ENCODE assay signal across 20 mouse cellular contexts in the genomic region with DNA sequence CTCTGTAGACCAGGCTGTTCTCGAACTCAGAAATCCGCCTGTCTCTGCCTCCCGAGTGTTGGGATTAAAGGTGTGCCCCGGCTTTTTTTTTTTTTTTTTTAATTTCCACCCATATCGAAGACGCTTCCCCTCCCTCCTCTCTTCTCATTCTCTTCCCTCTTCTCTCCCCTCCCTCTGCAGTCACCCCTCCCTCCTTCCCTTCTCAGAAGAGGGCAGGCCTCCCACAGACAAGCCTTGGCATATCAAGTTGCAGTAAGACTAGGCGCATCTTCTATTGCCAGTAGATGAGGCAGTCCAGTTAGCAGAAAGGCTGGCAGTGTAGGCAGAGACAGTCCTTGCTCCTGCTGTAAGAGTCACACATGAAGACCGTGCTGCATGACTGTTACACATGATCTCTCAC. TPM values are rescaled to one million over a fixed set of nuclear protein-coding genes. Genes with fewer than 3 reads are reported as not detected.
"Had no signal": no experiment of that assay in that cellular context is flagged by ENCODE, and none has a peak within 500 bp of the region (broad histone marks: within the 10 kb centered on the region; RNA-seq: fewer than 3 reads in every experiment).

No protein-coding gene starts in this region.

- H3K9me3 ChIP-seq: liver, embryonic 13.5 days; midbrain, embryonic 10.5 days; midbrain, embryonic 13.5 days; neural tube, embryonic 13.5 days; stomach, embryonic 15.5 days had no signal

- H3K27me3 ChIP-seq: liver, embryonic 13.5 days; megakaryocyte, embryonic 14.5 days; midbrain, embryonic 13.5 days; neural tube, embryonic 13.5 days; stomach, embryonic 15.5 days had no signal

- H3K4me3 ChIP-seq: layer of hippocampus, adult 2 months; liver, embryonic 13.5 days; megakaryocyte, embryonic 14.5 days; midbrain, embryonic 10.5 days; midbrain, embryonic 13.5 days; myocyte; neural tube, embryonic 13.5 days; stomach, embryonic 15.5 days had no signal

- DNase-seq: kidney, adult 8-10 months; kidney, postnatal 25 days; layer of hippocampus, adult 9-11 months; liver, embryonic 13.5 days; lung, adult 2 months; lung, postnatal 14 days; retina, postnatal 1 day; thymus, postnatal 25 days had no signal

- H3K27ac ChIP-seq: layer of hippocampus, adult 2 months; liver, embryonic 13.5 days; macrophage; midbrain, embryonic 10.5 days; midbrain, embryonic 13.5 days; neural tube, embryonic 13.5 days; stomach, embryonic 15.5 days had no signal

- H3K9ac ChIP-seq: liver, embryonic 13.5 days; midbrain, embryonic 13.5 days; neural tube, embryonic 13.5 days; stomach, embryonic 15.5 days had no signal

- ATAC-seq: midbrain, embryonic 13.5 days; midbrain, embryonic 16.5 days had no signal

- H3K36me3 ChIP-seq: liver, embryonic 13.5 days; midbrain, embryonic 13.5 days; neural tube, embryonic 13.5 days; stomach, embryonic 15.5 days had no signal

RNA-seq across cellular contexts. Expression of gene Slc25a21, which starts 30.5 kb away (rescaled TPM):
- total RNA-seq: monocyte, adult 5-6 weeks; neutrophil, adult 5-6 weeks had no signal
- polyA plus RNA-seq: large intestine, adult 2 months; macrophage; myocyte had no signal
